Mouse (Mus musculus): ENCODE data around the gene Cd180. TPM values are rescaled to one million over a fixed set of nuclear protein-coding genes. Genes with fewer than 3 reads are reported as not detected.

Gene Cd180
- polyA plus RNA-seq, 1 experiment from 2014 or later, result 0.54 TPM

GRCm38 (mm10) chr13:102694154-102694553, 796 bp downstream of the Cd180 start:
- no peak overlapping the region for H3K4me2 ChIP-seq (ENCODE audit: low read depth, low read length)
- H3K4me3 ChIP-seq (ENCODE audit: low read length), result no peak overlapping the region
- H3K9ac ChIP-seq (ENCODE audit: low read depth, low read length), result no peak overlapping the region
- H3K36me3 ChIP-seq (ENCODE audit: control insufficient read depth, insufficient read depth, low read length), result no peaks in the 10 kb centered on the region
- H3K27ac ChIP-seq (ENCODE audit: low read length), result no peak overlapping the region
- ATAC-seq, result no peak
- H3K27me3 ChIP-seq (replicated peaks; ENCODE audit: control insufficient read depth, insufficient read depth, low read length), result no peaks in the 10 kb centered on the region
- H3K4me1 ChIP-seq (ENCODE audit: control insufficient read depth, insufficient read depth, low read length), result 0 out of 2 replicates have a peak, but pooled peaks cover 7% of the 10 kb centered on the region
- no peaks in the 10 kb centered on the region for H3K9me3 ChIP-seq (ENCODE audit: control insufficient read depth, low read length)
- 85% methylated on average over 7 of the region's 7 CpGs for WGBS

DNA sequence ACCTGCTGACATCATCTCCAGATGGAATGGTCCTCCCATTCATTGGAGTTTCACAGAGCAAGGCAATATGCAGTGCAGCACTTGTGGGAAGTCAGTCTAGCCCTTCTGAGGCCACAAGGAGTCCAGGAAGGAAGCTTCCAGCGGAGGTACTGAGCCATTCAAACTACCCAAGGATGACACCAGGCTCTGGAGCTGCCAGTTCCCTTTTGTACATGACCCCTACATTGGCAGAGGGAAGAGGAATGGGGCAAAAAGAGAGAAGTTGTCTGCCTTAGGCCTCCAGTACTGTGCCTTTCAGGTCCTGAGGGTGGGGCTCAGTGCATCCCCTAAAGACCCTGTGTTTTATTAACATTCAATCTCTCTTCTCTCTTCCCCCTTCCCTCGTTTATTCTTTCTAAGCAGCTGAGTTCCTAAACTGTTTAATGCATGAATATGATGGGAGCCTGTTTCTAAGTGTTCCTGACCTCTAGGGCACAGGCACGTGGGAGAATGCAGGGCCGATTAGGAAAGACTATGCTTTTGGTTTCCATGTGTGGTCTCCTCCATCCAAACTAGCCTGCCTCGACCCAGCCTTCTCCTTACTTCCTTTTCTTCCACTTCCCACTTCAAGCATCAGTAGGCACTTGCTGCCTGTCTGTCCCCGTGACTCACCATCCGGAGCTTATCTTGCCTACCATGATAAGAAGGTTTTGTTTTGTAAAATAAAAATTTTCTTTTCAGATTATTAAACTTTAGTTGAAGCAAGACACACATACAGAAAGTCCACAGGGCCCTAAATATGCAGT, 2.0 kb downstream of the Cd180 start:
- 56% methylated on average over 7 of the region's 7 CpGs for WGBS
- 0 out of 2 replicates have a peak, but pooled peaks cover 7% of the 10 kb centered on the region for H3K4me1 ChIP-seq (ENCODE audit: control insufficient read depth, insufficient read depth, low read length)
- no peak overlapping the region for H3K4me3 ChIP-seq (ENCODE audit: low read length)
- no peak for ATAC-seq
- H3K27ac ChIP-seq (ENCODE audit: low read length), result no peak overlapping the region
- no peak overlapping the region for H3K4me2 ChIP-seq (ENCODE audit: low read depth, low read length)
- H3K9me3 ChIP-seq (ENCODE audit: control insufficient read depth, low read length), result no peaks in the 10 kb centered on the region
- no peaks in the 10 kb centered on the region for H3K27me3 ChIP-seq (replicated peaks; ENCODE audit: control insufficient read depth, insufficient read depth, low read length)
- no peak overlapping the region for H3K9ac ChIP-seq (ENCODE audit: low read depth, low read length)
- no peaks in the 10 kb centered on the region for H3K36me3 ChIP-seq (ENCODE audit: control insufficient read depth, insufficient read depth, low read length)

DNA sequence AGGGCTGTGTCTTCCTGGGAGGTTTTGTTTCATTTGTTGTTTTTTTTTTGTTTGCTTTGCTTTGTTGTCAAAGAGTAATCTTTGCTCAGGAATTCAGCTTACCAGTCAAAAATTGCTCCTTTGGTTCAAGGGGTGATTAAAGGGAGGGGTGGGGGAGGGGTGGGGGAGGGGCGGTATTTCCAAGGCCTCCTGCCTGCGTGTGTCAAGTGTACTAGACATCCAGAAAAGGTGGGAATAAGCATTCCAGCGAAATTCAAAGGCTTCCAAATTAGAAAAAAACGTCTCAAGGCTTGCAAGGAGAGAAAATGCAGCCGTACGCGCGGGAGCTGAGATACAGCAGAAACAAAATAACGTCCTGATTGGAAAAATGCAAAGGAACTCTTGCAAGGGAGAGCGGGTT, 5.0 kb downstream of the Cd180 start:
- H3K4me1 ChIP-seq (ENCODE audit: control insufficient read depth, insufficient read depth, low read length), result 0 out of 2 replicates have a peak, but pooled peaks cover 7% of the 10 kb centered on the region
- no peaks in the 10 kb centered on the region for H3K9me3 ChIP-seq (ENCODE audit: control insufficient read depth, low read length)
- H3K27me3 ChIP-seq (replicated peaks; ENCODE audit: control insufficient read depth, insufficient read depth, low read length), result no peaks in the 10 kb centered on the region
- ATAC-seq, result no peak
- 33% methylated on average over 10 of the region's 10 CpGs for WGBS
- H3K4me3 ChIP-seq (ENCODE audit: low read length), result no peak overlapping the region
- peak overlapping the region; percentile 36 for H3K4me2 ChIP-seq (ENCODE audit: low read depth, low read length)
- H3K36me3 ChIP-seq (ENCODE audit: control insufficient read depth, insufficient read depth, low read length), result no peaks in the 10 kb centered on the region
- peak overlapping the region; percentile 63 for H3K27ac ChIP-seq (ENCODE audit: low read length)
- peak overlapping the region; percentile 44; the same call in 1 of the 2 replicates for H3K9ac ChIP-seq (ENCODE audit: low read depth, low read length)

GRCm38 (mm10) chr13:102698751-102699323, 5.5 kb downstream of the Cd180 start:
- peak overlapping the region; percentile 36 for H3K4me2 ChIP-seq (ENCODE audit: low read depth, low read length)
- WGBS, result 36% methylated on average over 14 of the region's 14 CpGs
- H3K4me1 ChIP-seq (ENCODE audit: control insufficient read depth, insufficient read depth, low read length), result 0 out of 2 replicates have a peak, but pooled peaks cover 7% of the 10 kb centered on the region
- peak overlapping the region; percentile 63 for H3K27ac ChIP-seq (ENCODE audit: low read length)
- H3K9ac ChIP-seq (ENCODE audit: low read depth, low read length), result peak overlapping the region; percentile 44; the same call in 1 of the 2 replicates
- H3K27me3 ChIP-seq (replicated peaks; ENCODE audit: control insufficient read depth, insufficient read depth, low read length), result no peaks in the 10 kb centered on the region
- no peaks in the 10 kb centered on the region for H3K36me3 ChIP-seq (ENCODE audit: control insufficient read depth, insufficient read depth, low read length)
- ATAC-seq, result peak; percentile 72
- H3K4me3 ChIP-seq (ENCODE audit: low read length), result no peak overlapping the region
- H3K9me3 ChIP-seq (ENCODE audit: control insufficient read depth, low read length), result no peaks in the 10 kb centered on the region

DNA sequence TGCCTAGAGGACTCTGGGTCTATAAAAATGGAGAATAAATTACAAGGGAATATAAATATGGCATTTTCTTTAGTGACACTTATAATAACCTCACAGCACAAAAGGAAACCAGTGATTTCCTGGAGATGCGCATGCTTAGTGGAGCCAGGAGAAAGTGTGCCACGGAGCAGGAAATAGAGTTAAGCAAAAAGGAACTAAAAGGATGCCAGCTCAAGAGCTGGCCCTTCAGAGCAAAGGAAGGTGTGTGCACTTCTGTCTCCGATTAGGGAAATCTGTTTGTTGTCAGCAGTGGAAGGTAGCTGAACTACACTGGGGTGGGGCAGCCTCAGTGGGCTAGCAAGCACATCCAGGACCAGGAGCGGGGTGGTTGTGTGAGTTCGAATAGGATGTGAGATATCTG, 6.8 kb downstream of the Cd180 start:
- H3K4me2 ChIP-seq (ENCODE audit: low read depth, low read length), result no peak overlapping the region
- H3K9me3 ChIP-seq (ENCODE audit: control insufficient read depth, low read length), result no peaks in the 10 kb centered on the region
- H3K4me1 ChIP-seq (ENCODE audit: control insufficient read depth, insufficient read depth, low read length), result 0 out of 2 replicates have a peak, but pooled peaks cover 7% of the 10 kb centered on the region
- ATAC-seq, result no peak
- no peak overlapping the region for H3K9ac ChIP-seq (ENCODE audit: low read depth, low read length)
- 87% methylated on average over 5 of the region's 5 CpGs for WGBS
- no peak overlapping the region for H3K4me3 ChIP-seq (ENCODE audit: low read length)
- no peak overlapping the region for H3K27ac ChIP-seq (ENCODE audit: low read length)
- H3K36me3 ChIP-seq (ENCODE audit: control insufficient read depth, insufficient read depth, low read length), result no peaks in the 10 kb centered on the region
- no peaks in the 10 kb centered on the region for H3K27me3 ChIP-seq (replicated peaks; ENCODE audit: control insufficient read depth, insufficient read depth, low read length)

DNA sequence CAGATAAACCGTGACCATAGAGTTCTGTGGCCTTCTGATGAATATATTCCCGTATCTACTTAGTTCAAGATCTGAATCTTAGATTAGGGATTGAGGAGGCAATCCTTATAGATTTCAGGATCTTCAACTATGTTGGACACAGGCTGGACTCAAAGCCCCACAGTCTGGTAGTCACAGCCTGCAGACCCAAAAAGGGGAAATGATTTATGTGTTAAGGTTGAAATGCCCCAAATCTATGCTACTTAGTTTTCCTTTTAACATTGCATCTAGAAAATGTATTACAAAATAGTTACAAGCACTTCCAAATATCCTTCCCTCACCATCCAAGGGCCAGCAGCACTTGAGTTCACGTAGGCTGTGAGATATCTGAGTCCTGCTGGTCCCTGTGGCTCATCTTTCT, 7.4 kb downstream of the Cd180 start:
- Histone ChIP-seq H3K4me1 (ENCODE audit: control insufficient read depth, insufficient read depth, low read length) (0 out of 2 replicates have a peak, but pooled peaks cover 7% of the 10 kb centered on the region), H3K9ac (ENCODE audit: low read depth, low read length) (no peak overlapping the region), H3K27me3 (replicated peaks; ENCODE audit: control insufficient read depth, insufficient read depth, low read length) (no peaks in the 10 kb centered on the region), H3K36me3 (ENCODE audit: control insufficient read depth, insufficient read depth, low read length) (no peaks in the 10 kb centered on the region), H3K4me3 (ENCODE audit: low read length) (no peak overlapping the region), H3K9me3 (ENCODE audit: control insufficient read depth, low read length) (no peaks in the 10 kb centered on the region), H3K27ac (ENCODE audit: low read length) (no peak overlapping the region), H3K4me2 (ENCODE audit: low read depth, low read length) (no peak overlapping the region)
- WGBS, result 82% methylated on average over 3 of the region's 3 CpGs
- no peak for ATAC-seq

- no peaks in the 10 kb centered on the region for H3K4me1 ChIP-seq (ENCODE audit: control insufficient read depth, insufficient read depth, low read length)
- H3K27ac ChIP-seq (ENCODE audit: low read length), result no peak overlapping the region
- H3K36me3 ChIP-seq (ENCODE audit: control insufficient read depth, insufficient read depth, low read length), result no peaks in the 10 kb centered on the region
- H3K4me3 ChIP-seq (ENCODE audit: low read length), result no peak overlapping the region
- 78% methylated on average over 1 of the region's 1 CpGs for WGBS
- no peak for ATAC-seq
- no peak overlapping the region for H3K9ac ChIP-seq (ENCODE audit: low read depth, low read length)
- H3K4me2 ChIP-seq (ENCODE audit: low read depth, low read length), result no peak overlapping the region
- no peaks in the 10 kb centered on the region for H3K9me3 ChIP-seq (ENCODE audit: control insufficient read depth, low read length)
- H3K27me3 ChIP-seq (replicated peaks; ENCODE audit: control insufficient read depth, insufficient read depth, low read length), result no peaks in the 10 kb centered on the region
These were observed 23.6 kb downstream of the Cd180 start for GRCm38 (mm10) chr13:102716973-102717372.

GRCm38 (mm10) chr13:102725416-102725815, 32.1 kb downstream of the Cd180 start:
- no peak overlapping the region for H3K4me3 ChIP-seq (ENCODE audit: low read length)
- no peak overlapping the region for H3K27ac ChIP-seq (ENCODE audit: low read length)
- H3K4me1 ChIP-seq (ENCODE audit: control insufficient read depth, insufficient read depth, low read length), result no peaks in the 10 kb centered on the region
- no peaks in the 10 kb centered on the region for H3K27me3 ChIP-seq (replicated peaks; ENCODE audit: control insufficient read depth, insufficient read depth, low read length)
- no peak overlapping the region for H3K4me2 ChIP-seq (ENCODE audit: low read depth, low read length)
- no peaks in the 10 kb centered on the region for H3K9me3 ChIP-seq (ENCODE audit: control insufficient read depth, low read length)
- H3K9ac ChIP-seq (ENCODE audit: low read depth, low read length), result no peak overlapping the region
- H3K36me3 ChIP-seq (ENCODE audit: control insufficient read depth, insufficient read depth, low read length), result no peaks in the 10 kb centered on the region
- ATAC-seq, result no peak

DNA sequence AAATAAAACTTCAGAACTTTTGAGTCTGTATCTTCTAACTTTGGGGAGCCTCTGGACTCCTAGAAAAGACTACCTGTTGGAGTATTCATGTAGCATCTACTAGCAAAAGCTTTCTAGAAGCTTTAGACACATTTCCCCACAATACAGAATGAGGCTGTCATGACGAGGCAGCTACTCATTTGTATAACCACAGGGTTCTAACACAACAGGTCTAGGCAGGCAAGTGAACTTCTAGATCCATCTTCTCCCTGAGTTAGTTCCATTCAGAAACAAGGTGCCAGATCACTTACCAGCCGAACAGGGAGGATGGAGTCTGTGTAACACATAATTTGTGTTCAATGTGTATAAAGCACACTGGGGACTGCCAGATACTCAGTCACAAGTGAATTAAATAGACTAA, 32.5 kb downstream of the Cd180 start:
- no peak overlapping the region for H3K4me2 ChIP-seq (ENCODE audit: low read depth, low read length)
- H3K27me3 ChIP-seq (replicated peaks; ENCODE audit: control insufficient read depth, insufficient read depth, low read length), result no peaks in the 10 kb centered on the region
- no peaks in the 10 kb centered on the region for H3K4me1 ChIP-seq (ENCODE audit: control insufficient read depth, insufficient read depth, low read length)
- H3K9ac ChIP-seq (ENCODE audit: low read depth, low read length), result no peak overlapping the region
- no peaks in the 10 kb centered on the region for H3K36me3 ChIP-seq (ENCODE audit: control insufficient read depth, insufficient read depth, low read length)
- no peak for ATAC-seq
- H3K4me3 ChIP-seq (ENCODE audit: low read length), result no peak overlapping the region
- no peaks in the 10 kb centered on the region for H3K9me3 ChIP-seq (ENCODE audit: control insufficient read depth, low read length)
- no peak overlapping the region for H3K27ac ChIP-seq (ENCODE audit: low read length)
- WGBS, result 85% methylated on average over 2 of the region's 2 CpGs
